Mouse (Mus musculus) CH12.LX (cell line): ENCODE data around the gene Col4a1.

ENCODE experiments used
- CTCF ChIP-seq, 2 experiments: IDR thresholded peaks in 1 of 2; conservative IDR thresholded peaks in 1 of 2; 2 replicates each; pipeline ENCODE4 v1.5.1; 2011 to 2012; ENCODE audit warnings: low read depth in 2 of 2, low read length in 2 of 2, improper control_type of control experiment in 1 of 2, inconsistent platforms in 1 of 2, mild to moderate bottlenecking in 1 of 2, moderate library complexity in 1 of 2
- E2F4 ChIP-seq: IDR thresholded peaks from 2 replicates; pipeline ENCODE4 v1.6.1; 2011; ENCODE audit warnings: low read depth, low read length, improper control_type of control experiment; ENCODE audit not compliant: insufficient replicate concordance
- EP300 ChIP-seq: IDR thresholded peaks from 2 replicates; pipeline ENCODE4 v1.6.1; 2011; ENCODE audit warnings: low read length, improper control_type of control experiment
- JUN ChIP-seq: IDR thresholded peaks from 2 replicates; pipeline ENCODE4 v1.6.1; 2011; ENCODE audit warnings: low read depth, mild to moderate bottlenecking, low read length, improper control_type of control experiment, moderate library complexity; ENCODE audit not compliant: insufficient read depth
- MAX ChIP-seq: IDR thresholded peaks from 2 replicates; pipeline ENCODE4 v1.6.1; 2011; ENCODE audit warnings: low read length, improper control_type of control experiment
- MEF2A ChIP-seq: IDR thresholded peaks from 2 replicates; pipeline ENCODE4 v1.6.1; 2014; ENCODE audit warnings: low read depth, mild to moderate bottlenecking, inconsistent platforms, low read length, improper control_type of control experiment, borderline replicate concordance
- POLR2A ChIP-seq: IDR thresholded peaks from 2 replicates; pipeline ENCODE4 v1.6.1; 2011; ENCODE audit warnings: low read depth, mild to moderate bottlenecking, improper control_type of control experiment, low read length
- RAD21 ChIP-seq: IDR thresholded peaks from 2 replicates; pipeline ENCODE4 v1.6.1; 2011; ENCODE audit warnings: low read depth, mild to moderate bottlenecking, low read length, improper control_type of control experiment, moderate library complexity
- RCOR1 ChIP-seq: conservative IDR thresholded peaks from 2 replicates; pipeline ENCODE4 v1.6.1; 2012; ENCODE audit warnings: low read depth, mild to moderate bottlenecking, inconsistent platforms, low read length, improper control_type of control experiment
- TBP ChIP-seq: conservative IDR thresholded peaks from 2 replicates; pipeline ENCODE4 v1.6.1; 2011; ENCODE audit warnings: low read depth, low read length, improper control_type of control experiment
- USF1 ChIP-seq: IDR thresholded peaks from 2 replicates; pipeline ENCODE4 v1.6.1; 2014; ENCODE audit warnings: low read depth, mild to moderate bottlenecking, inconsistent platforms, low read length, improper control_type of control experiment
- ZC3H11A ChIP-seq: IDR thresholded peaks from 2 replicates; pipeline ENCODE4 v1.6.1; 2012; ENCODE audit warnings: low read depth, mild to moderate bottlenecking, inconsistent platforms, low read length, improper control_type of control experiment

GRCm38 (mm10) chr8:11357921-11358436 is 45.4 kb upstream of the Col4a1 start:
- TF ChIP-seq E2F4 (no peak), CTCF (conservative IDR thresholded peaks at IDR 0.05 in 1 of 2, IDR thresholded peaks at IDR 0.05 in 1 of 2; ENCODE audit: low read depth in 2 of 2, low read length in 2 of 2) (no peak), RAD21 (no peak), POLR2A (no peak), MAX (no peak), USF1 (no peak), JUN (no peak), TBP (no peak), EP300 (no peak), MEF2A (no peak), RCOR1 (no peak), ZC3H11A (no peak)
